Mouse (Mus musculus) liver, embryonic 16.5 days (tissue): ENCODE measurements around the gene Pcsk4. TPM values are rescaled to one million over a fixed set of nuclear protein-coding genes. Genes with fewer than 3 reads are reported as not detected.

Experiments used
- ATAC-seq: fragments of 200-750 bp; cut with Nextera tagmentation; 2 replicates; pipeline ENCODE4 v1.8.0; 2017; ENCODE audit warnings: low read depth, mild to moderate bottlenecking, moderate number of reproducible peaks, moderate library complexity
- H3K27ac ChIP-seq: fragments of 300-500 bp; sonication (generic); 2 replicates; pipeline ENCODE4 v1.5.1; 2014; ENCODE audit warnings: mild to moderate bottlenecking, low read length
- H3K27me3 ChIP-seq: fragments of 300-500 bp; sonication (generic); 2 replicates; pipeline ENCODE4 v1.6.1; 2014; ENCODE audit warnings: low read depth, low read length, mixed read lengths; ENCODE audit not compliant: control insufficient read depth, insufficient read depth
- H3K36me3 ChIP-seq: fragments of 300-500 bp; sonication (generic); 2 replicates; pipeline ENCODE4 v1.6.1; 2014; ENCODE audit warnings: mild to moderate bottlenecking; ENCODE audit not compliant: control insufficient read depth, insufficient read depth
- H3K4me1 ChIP-seq: fragments of 300-500 bp; sonication (generic); 2 replicates; pipeline ENCODE4 v1.6.1; 2014; ENCODE audit warnings: low read depth, low read length, mixed read lengths; ENCODE audit not compliant: control insufficient read depth
- H3K4me2 ChIP-seq: fragments of 300-500 bp; sonication (generic); 2 replicates; pipeline ENCODE4 v1.6.1; 2014; ENCODE audit warnings: low read depth, low read length, mixed read lengths
- H3K4me3 ChIP-seq: fragments of 300-500 bp; sonication (generic); 2 replicates; pipeline ENCODE4 v1.5.1; 2014; ENCODE audit warnings: low read depth, mild to moderate bottlenecking, low read length
- H3K9ac ChIP-seq: fragments of 300-500 bp; sonication (generic); 2 replicates; pipeline ENCODE4 v1.6.1; 2014; ENCODE audit warnings: low read depth, low read length
- H3K9me3 ChIP-seq: fragments of 300-500 bp; sonication (generic); replicated peaks from 2 replicates; pipeline ENCODE4 v1.6.1; 2016; ENCODE audit warnings: low read length; ENCODE audit not compliant: control insufficient read depth
- WGBS: fragments of 180-500 bp; shearing (Covaris S2); extraction: QIAGEN DNeasy Blood & Tissue Kit; methylation state at CpG from one replicate; pipeline ENCODE4 v1.1.7; 2014; ENCODE audit not compliant: insufficient replicate concordance; 5-methylcytosine and 5-hydroxymethylcytosine counted together
- microRNA-seq: library from miRNA; unstranded; fragments of <30 nt; microRNA quantifications from one replicate; pipeline ENCODE4, GENCODE M21; 2016
- polyA plus RNA-seq: library from polyadenylated mRNA; unstranded; fragments of >200 nt; fragmentation: Nextera tagmentation; extraction: Ambion mirVana; gene quantifications from 2 replicates; pipeline ENCODE4 v1.2.1, GENCODE M21; 2015

Pcsk4 gene
- polyA plus RNA-seq, 1 experiment from 2014 or later: 4.0 TPM

GRCm38 (mm10) chr10:80279273-80279672, 50.0 kb downstream of the Pcsk4 start:
- 86% methylated on average over 12 of the region's 12 CpGs for WGBS
- Histone ChIP-seq H3K9ac (no peak overlapping the region), H3K27ac (no peak overlapping the region), H3K27me3 (no peaks in the 10 kb centered on the region), H3K4me1 (peaks cover 11% of the 10 kb centered on the region), H3K36me3 (peaks cover 73% of the 10 kb centered on the region), H3K9me3 (no peaks in the 10 kb centered on the region), H3K4me3 (no peak overlapping the region), H3K4me2 (no peak overlapping the region)
- no peak for ATAC-seq

- Histone ChIP-seq H3K27ac (no peak overlapping the region), H3K4me1 (peaks cover 14% of the 10 kb centered on the region), H3K27me3 (no peaks in the 10 kb centered on the region), H3K9ac (no peak overlapping the region), H3K4me3 (no peak overlapping the region), H3K4me2 (no peak overlapping the region), H3K9me3 (no peaks in the 10 kb centered on the region), H3K36me3 (peaks cover 73% of the 10 kb centered on the region)
- ATAC-seq: no peak
- 92% methylated on average over 9 of the region's 9 CpGs for WGBS
These were observed 50.9 kb downstream of the Pcsk4 start for GRCm38 (mm10) chr10:80278390-80278789.

GRCm38 (mm10) chr10:80276238-80276637, 53.1 kb downstream of the Pcsk4 start:
- H3K27me3 ChIP-seq: no peaks in the 10 kb centered on the region
- H3K9ac ChIP-seq: no peak overlapping the region
- H3K4me2 ChIP-seq: no peak overlapping the region
- no peak overlapping the region for H3K4me3 ChIP-seq
- peaks cover 26% of the 10 kb centered on the region for H3K4me1 ChIP-seq
- H3K36me3 ChIP-seq: peaks cover 70% of the 10 kb centered on the region
- no peaks in the 10 kb centered on the region for H3K9me3 ChIP-seq
- peak; percentile 59 for ATAC-seq
- 54% methylated on average over 4 of the region's 5 CpGs for WGBS
- peak overlapping the region; percentile 38; the same call in 1 of the 2 replicates for H3K27ac ChIP-seq

- Histone ChIP-seq H3K4me2 (no peak overlapping the region), H3K9ac (0 out of 2 replicates have a peak overlapping the region, but pooled peaks have one; percentile 10), H3K36me3 (peaks cover 51% of the 10 kb centered on the region), H3K9me3 (no peaks in the 10 kb centered on the region), H3K27me3 (no peaks in the 10 kb centered on the region), H3K27ac (no peak overlapping the region), H3K4me3 (no peak overlapping the region), H3K4me1 (peaks cover 45% of the 10 kb centered on the region)
- ATAC-seq: no peak
- 74% methylated on average over 3 of the region's 3 CpGs for WGBS
These were observed 55.5 kb downstream of the Pcsk4 start for GRCm38 (mm10) chr10:80273847-80274246.

- WGBS: 56% methylated on average over 8 of the region's 8 CpGs
- no peaks in the 10 kb centered on the region for H3K27me3 ChIP-seq
These were observed 57.3 kb downstream of the Pcsk4 start for GRCm38 (mm10) chr10:80271870-80272585.

More at GRCm38 (mm10) chr10:80271870-80272585, 57.3 kb downstream of the Pcsk4 start:
- Histone ChIP-seq H3K4me2 (peak overlapping the region; percentile 61), H3K36me3 (peaks cover 36% of the 10 kb centered on the region), H3K4me3 (peak overlapping the region; percentile 41), H3K27ac (peak overlapping the region; percentile 94), H3K9me3 (no peaks in the 10 kb centered on the region), H3K9ac (peak overlapping the region; percentile 62), H3K4me1 (peaks cover 61% of the 10 kb centered on the region)
- ATAC-seq: peak; percentile 49

Small RNA genes within 50 kb of the gene (microRNA-seq; reads per million reads assigned to microRNA genes)
- 0.98 reads per million for gene Mir6911

Other genes with a start within 250 kb of the Pcsk4 start
- gene Sbno2, start 223.9 kb downstream of the Pcsk4 start, polyA plus RNA-seq: 10.3 and 11.8 TPM in 2 replicates
- gene Stk11, start 213.7 kb downstream of the Pcsk4 start, polyA plus RNA-seq: 13.2 and 14.4 TPM in 2 replicates
- 288 and 309 TPM in 2 replicates for gene Atp5d, start 190.9 kb downstream of the Pcsk4 start, polyA plus RNA-seq
- 0.44 and 0.65 TPM in 2 replicates for gene Cbarp, start 188.7 kb downstream of the Pcsk4 start, polyA plus RNA-seq
- gene Midn, start 181.2 kb downstream of the Pcsk4 start, polyA plus RNA-seq: 2.3 and 2.6 TPM in 2 replicates
- gene Cirbp, start 163.5 kb downstream of the Pcsk4 start, polyA plus RNA-seq: 13.8 and 14.2 TPM in 2 replicates
- gene 1600002K03Rik, start 156.6 kb downstream of the Pcsk4 start, polyA plus RNA-seq: 8.4 and 8.7 TPM in 2 replicates
- gene Efna2, start 150.0 kb downstream of the Pcsk4 start, polyA plus RNA-seq: 0.47 and 0.53 TPM in 2 replicates
- gene Mum1, start 103.1 kb downstream of the Pcsk4 start, polyA plus RNA-seq: 14.6 and 14.8 TPM in 2 replicates
- 220 and 223 TPM in 2 replicates for gene Ndufs7, start 80.4 kb downstream of the Pcsk4 start, polyA plus RNA-seq
- 138 and 166 TPM in 2 replicates for gene Gamt, start 68.5 kb downstream of the Pcsk4 start, polyA plus RNA-seq
- gene Dazap1, start 68.0 kb downstream of the Pcsk4 start, polyA plus RNA-seq: 21.1 and 21.3 TPM in 2 replicates
- gene Rps15, start 37.0 kb downstream of the Pcsk4 start, polyA plus RNA-seq: 460 and 501 TPM in 2 replicates
- 0.12 and 0.23 TPM in 2 replicates for gene Apc2, start 33.5 kb downstream of the Pcsk4 start, polyA plus RNA-seq
- 27.9 and 29.0 TPM in 2 replicates for gene 2310011J03Rik, start 9.0 kb downstream of the Pcsk4 start, polyA plus RNA-seq
- gene Reep6, start 455 bp upstream of the Pcsk4 start, polyA plus RNA-seq: 83.9 and 102 TPM in 2 replicates
- gene Adamtsl5, start 18.9 kb upstream of the Pcsk4 start, polyA plus RNA-seq: 2.2 and 3.4 TPM in 2 replicates
- 0.05 and 0.18 TPM in 2 replicates for gene Plk5, start 27.0 kb upstream of the Pcsk4 start, polyA plus RNA-seq
- gene Mex3d, start 58.2 kb upstream of the Pcsk4 start, polyA plus RNA-seq: 0.32 and 0.60 TPM in 2 replicates
- 49.2 and 52.7 TPM in 2 replicates for gene Mbd3, start 70.1 kb upstream of the Pcsk4 start, polyA plus RNA-seq
- 509 and 519 TPM in 2 replicates for gene Uqcr11, start 77.3 kb upstream of the Pcsk4 start, polyA plus RNA-seq
- 39.8 and 44.4 TPM in 2 replicates for gene Tcf3, start 104.1 kb upstream of the Pcsk4 start, polyA plus RNA-seq
- gene Onecut3, start 165.3 kb upstream of the Pcsk4 start, polyA plus RNA-seq: 0.02 TPM in 1 of 2 replicates, not detected in the other
- 0.02 TPM in 1 of 2 replicates, not detected in the other for gene Atp8b3, start 209.6 kb upstream of the Pcsk4 start, polyA plus RNA-seq
- 10.9 and 12.1 TPM in 2 replicates for gene Rexo1, start 232.1 kb upstream of the Pcsk4 start, polyA plus RNA-seq
- 9.6 and 10.7 TPM in 2 replicates for gene Klf16, start 247.8 kb upstream of the Pcsk4 start, polyA plus RNA-seq